Mouse (Mus musculus): ENCODE data around the gene Zdhhc14. TPM values are rescaled to one million over a fixed set of nuclear protein-coding genes. Genes with fewer than 3 reads are reported as not detected.

Zdhhc14 gene
- total RNA-seq, 2 experiments from 2014 or later: 38.3 to 56.1 TPM

DNA sequence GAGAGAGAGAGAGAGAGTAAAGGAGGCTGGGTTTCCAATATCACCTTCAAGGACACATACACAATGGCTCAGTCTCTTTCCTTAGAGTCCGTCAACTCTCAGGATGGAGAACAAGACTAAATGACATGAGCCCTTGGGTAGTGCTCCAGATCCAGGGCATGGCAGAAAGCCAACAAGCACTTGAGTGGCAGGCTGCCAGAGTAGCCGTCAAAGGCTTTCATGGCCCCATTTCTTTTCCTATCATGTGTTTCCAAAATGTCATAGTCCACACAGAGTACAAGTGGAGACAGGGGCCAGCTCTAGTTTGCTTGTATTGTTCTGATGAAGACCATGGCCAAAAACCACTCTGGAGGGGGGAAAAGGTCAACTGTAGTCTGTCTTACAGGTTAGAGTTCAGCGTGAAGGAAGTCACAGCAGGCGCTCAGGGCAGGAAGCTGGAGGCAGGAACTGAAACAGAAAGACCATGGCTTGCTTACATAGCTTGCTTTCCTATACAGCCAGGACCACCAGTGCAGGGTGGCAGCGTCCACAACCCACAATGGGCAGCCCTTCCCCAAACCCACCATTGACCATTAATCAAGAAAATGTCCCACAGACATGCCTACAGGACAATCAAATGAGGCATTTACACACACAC, 304.9 kb downstream of the Zdhhc14 start:
- DNase-seq (ENCODE audit: low spot score in 2 of 2): no peak
- intact Hi-C loops (cut with DNase I): loop anchor here (5.0 to 10.0 kb wide), 3 partner anchors 50 to 128 kb away; no protein-coding TSS in a partner anchor

DNA sequence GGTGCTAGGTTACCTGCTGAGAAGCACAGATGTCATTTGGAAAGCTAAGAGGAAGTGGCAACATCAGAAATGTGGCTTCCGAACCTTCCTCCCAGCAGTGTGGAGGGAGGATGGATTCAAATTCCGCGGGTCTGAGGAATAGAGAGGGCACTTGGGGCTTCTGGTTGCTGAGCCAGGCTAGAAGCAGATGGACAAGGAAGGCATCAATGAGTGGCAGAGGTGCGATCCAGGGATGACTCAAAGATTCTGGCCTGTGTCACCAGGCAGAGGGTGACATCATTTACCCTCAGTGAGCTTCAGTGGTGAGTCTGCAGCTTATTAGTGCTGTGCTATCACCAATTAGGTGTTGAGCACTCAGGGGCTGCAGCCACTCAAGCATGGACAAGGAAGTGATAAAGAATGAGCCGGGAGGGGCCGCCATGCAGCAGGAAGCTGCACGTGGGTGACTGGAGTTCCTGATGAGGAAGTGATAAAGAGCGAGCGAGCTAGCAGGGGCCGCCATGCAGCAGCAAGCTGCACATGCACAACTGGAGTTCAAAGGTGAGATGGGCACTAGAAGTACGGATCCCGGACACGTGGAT, 306.0 kb downstream of the Zdhhc14 start:
- intact Hi-C loops (cut with DNase I): loop anchor here (5.0 to 10.0 kb wide), 3 partner anchors 49 to 126 kb away; no protein-coding TSS in a partner anchor

GRCm38 (mm10) chr17:5798900-5799299, 306.5 kb downstream of the Zdhhc14 start:
- intact Hi-C loops (cut with DNase I): loop anchor here (5.0 to 10.0 kb wide), 3 partner anchors 48 to 126 kb away; no protein-coding TSS in a partner anchor
- no peak for DNase-seq (ENCODE audit: low spot score in 2 of 2)

More for the DNA sequence above, 306.0 kb downstream of the Zdhhc14 start:
- DNase-seq (ENCODE audit: low spot score in 2 of 2): no peak

DNA sequence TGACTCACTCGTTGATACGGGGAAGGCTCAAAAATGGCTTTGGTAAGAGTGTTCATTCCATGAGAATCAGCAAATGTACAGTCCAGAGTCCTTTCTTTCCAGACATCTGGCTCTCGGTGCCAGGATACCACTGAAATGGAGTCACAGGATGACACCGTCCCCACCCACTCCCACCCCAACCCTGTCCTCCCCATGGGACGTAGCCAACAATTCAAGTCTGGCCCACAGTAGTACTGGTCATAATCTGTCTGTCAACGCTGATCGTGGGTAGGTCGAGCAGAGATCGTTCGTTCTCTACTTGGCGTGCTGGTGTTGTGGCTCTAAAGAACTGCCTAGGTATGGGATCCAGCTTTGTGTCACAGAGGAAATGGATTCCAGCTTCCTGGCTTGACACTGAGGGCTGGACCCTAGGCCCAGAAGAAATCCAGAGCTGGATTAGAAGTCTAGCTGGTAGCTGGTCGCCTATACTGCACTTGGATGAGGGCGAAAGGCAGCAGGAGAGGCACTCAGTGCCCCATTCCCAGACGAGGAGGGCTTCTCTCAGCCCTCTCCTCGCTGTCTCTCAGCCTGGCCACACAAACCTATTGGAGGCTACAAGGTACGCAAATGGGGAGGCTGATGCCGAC, 307.2 kb downstream of the Zdhhc14 start:
- intact Hi-C loops (cut with DNase I): loop anchor here (5.0 to 10.0 kb wide), 3 partner anchors 48 to 125 kb away; no protein-coding TSS in a partner anchor
- no peak for DNase-seq (ENCODE audit: low spot score in 2 of 2)

GRCm38 (mm10) chr17:5800254-5800653, 307.9 kb downstream of the Zdhhc14 start:
- intact Hi-C loops (cut with DNase I): no loop called here
- DNase-seq (ENCODE audit: low spot score in 2 of 2): no peak

- intact Hi-C loops (cut with DNase I): no loop called here
- DNase-seq (ENCODE audit: low spot score in 2 of 2): no peak
These were observed 308.6 kb downstream of the Zdhhc14 start for GRCm38 (mm10) chr17:5800824-5801560.

- no peak for DNase-seq (ENCODE audit: low spot score in 2 of 2)
- intact Hi-C loops (cut with DNase I): no loop called here
These were observed 309.7 kb downstream of the Zdhhc14 start for GRCm38 (mm10) chr17:5801761-5802655.

GRCm38 (mm10) chr17:5802656-5802955, 310.2 kb downstream of the Zdhhc14 start:
- intact Hi-C loops (cut with DNase I): no loop called here
- no peak for DNase-seq (ENCODE audit: low spot score in 2 of 2)

Other genes starting within 250 kb of the Zdhhc14 start
- gene Ldhal6b, start 73.8 kb upstream of the Zdhhc14 start, total RNA-seq (2021): 1 to 10 TPM in 1 of 2 experiments, under 1 TPM in 1; 0.52 to 1.6 TPM
- gene Tmem242, start 52.3 kb upstream of the Zdhhc14 start, total RNA-seq (2021): 10 to 100 TPM; 91.3 to 94.5 TPM